Mouse (Mus musculus): ENCODE results near the gene Cwc25.

Cwc25 gene

DNA sequence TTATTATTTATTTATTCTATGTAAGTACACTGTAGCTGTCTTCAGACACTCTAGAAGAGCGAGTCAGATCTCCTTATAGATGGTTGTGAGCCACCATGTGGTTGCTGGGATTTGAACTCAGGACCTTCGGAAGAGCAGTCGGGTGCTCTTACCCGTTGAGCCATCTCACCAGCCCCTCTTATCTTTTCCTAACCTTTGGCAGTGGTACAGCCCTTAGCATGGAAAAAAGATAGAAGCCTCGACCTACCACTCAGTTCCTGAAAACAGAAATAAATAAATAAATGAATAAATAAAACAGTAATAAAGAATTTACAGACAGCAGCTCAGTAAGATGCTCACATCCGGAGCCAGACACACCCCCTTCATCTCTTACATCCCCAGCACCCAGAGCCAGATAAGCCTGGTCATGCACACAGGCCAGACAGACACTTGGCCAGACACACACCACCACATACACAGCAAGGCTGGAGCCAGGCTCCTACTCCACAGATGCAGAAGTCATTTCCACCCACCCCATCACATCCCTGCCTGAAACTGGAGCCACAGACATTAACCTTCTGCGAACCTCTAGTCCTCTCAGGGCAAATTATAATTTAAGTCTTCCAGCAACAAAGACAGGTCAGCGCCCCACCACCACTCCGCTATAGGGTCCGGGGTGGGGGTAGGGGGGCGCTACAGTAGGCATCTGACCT is 69.0 kb downstream of the Cwc25 start:
- DNase-seq = no peak

DNA sequence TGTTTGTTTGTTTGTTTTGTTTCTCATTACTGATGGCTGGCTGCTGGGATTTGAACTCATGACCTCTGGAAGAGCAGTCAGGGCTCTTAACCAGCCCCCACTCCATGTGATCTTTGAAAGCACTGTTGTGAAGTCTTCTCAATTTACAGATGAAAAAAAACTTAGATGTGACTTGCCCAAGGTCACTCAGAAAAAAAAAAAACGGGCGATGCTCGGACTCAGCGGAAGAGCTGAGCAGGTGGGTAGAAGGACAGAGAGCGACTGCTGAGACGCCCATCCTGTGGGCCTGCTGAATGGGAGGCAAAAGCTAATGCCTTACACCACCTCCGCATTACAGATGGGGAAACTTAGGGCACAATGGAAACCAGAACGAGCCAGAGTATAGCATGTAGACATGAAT is 69.7 kb downstream of the Cwc25 start:
- DNase-seq = no peak

DNA sequence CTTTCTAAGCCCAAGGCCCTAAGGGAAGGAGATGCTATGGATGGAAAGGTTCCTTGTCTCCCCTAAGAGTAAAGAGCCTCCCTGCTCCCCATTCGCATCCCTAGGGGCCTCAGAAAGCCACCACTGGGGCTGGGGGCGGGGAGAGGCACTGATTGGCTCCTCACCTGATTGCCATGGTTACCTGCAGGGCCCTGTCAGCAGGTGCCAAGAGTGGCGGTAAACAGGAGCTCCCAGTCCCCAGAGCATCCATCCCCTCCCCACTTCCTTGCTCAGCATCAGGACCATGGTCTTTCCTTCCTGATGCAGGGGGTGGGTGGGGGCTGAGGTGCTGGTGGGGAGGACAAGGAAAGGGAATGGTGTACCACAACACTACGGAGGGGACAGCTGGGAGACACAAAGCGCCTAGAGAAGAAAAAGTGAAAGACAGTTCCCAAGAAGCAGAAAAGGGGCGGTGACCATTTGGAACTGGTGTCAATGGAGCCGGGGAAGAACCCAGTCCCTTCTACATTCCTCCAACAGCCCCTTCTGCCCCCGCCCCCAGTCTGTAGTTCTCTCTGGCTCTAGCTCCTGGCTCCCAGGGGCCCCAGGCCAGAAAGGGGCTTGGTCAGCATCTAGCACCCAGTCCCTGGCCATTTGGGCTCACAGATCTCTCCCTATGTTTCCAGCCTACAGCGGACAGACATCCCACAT is 70.5 kb downstream of the Cwc25 start:
- no peak for DNase-seq

Measured in kidney, adult 9 months (tissue).